Mouse (Mus musculus) ES-Bruce4 (cell line): ENCODE measurements around the gene Mapk6. TPM values are rescaled to one million over a fixed set of nuclear protein-coding genes. Genes with fewer than 3 reads are reported as not detected.
"Not testable (repeated sequence)": the region's sequence is repeated elsewhere in the genome, so short reads cannot be mapped to it uniquely, and the experiment has no call there.

Experiments used
- H3K27ac ChIP-seq: 2 replicates; pipeline ENCODE4 v1.5.1; 2012; ENCODE audit warnings: low read length, inconsistent platforms; ENCODE audit not compliant: insufficient read depth
- H3K27me3 ChIP-seq: 2 replicates; pipeline ENCODE4 v1.6.1; 2012; ENCODE audit warnings: mild to moderate bottlenecking, low read length, inconsistent platforms; ENCODE audit not compliant: control insufficient read depth, poor library complexity, insufficient read depth, severe bottlenecking
- H3K36me3 ChIP-seq: 2 replicates; pipeline ENCODE4 v1.6.1; 2012; ENCODE audit warnings: inconsistent platforms, mild to moderate bottlenecking, low read length, moderate library complexity; ENCODE audit not compliant: control insufficient read depth, poor library complexity, insufficient read depth, severe bottlenecking
- H3K4me1 ChIP-seq: one replicate; pipeline ENCODE4 v1.8.1; 2011; ENCODE audit warnings: low read length; ENCODE audit not compliant: control insufficient read depth, insufficient read depth
- H3K4me3 ChIP-seq: 2 replicates; pipeline ENCODE4 v1.5.1; 2011; ENCODE audit warnings: low read depth, mild to moderate bottlenecking, low read length
- H3K9ac ChIP-seq: 2 replicates; pipeline ENCODE4 v1.6.1; 2012; ENCODE audit warnings: low read depth, mild to moderate bottlenecking, inconsistent platforms; ENCODE audit not compliant: poor library complexity, severe bottlenecking
- H3K9me3 ChIP-seq: replicated peaks from 2 replicates; pipeline ENCODE4 v1.6.1; 2012; ENCODE audit warnings: mild to moderate bottlenecking, low read length, inconsistent platforms; ENCODE audit not compliant: control insufficient read depth, poor library complexity, insufficient read depth, severe bottlenecking
- CTCF ChIP-seq: IDR thresholded peaks from one replicate; pipeline ENCODE4 v1.8.1; 2011; ENCODE audit warnings: low read depth, low read length
- EP300 ChIP-seq: IDR thresholded peaks from 2 replicates; pipeline ENCODE4 v1.6.1; 2011; ENCODE audit warnings: low read depth, low read length; ENCODE audit not compliant: insufficient read depth
- POLR2A ChIP-seq: IDR thresholded peaks from one replicate; pipeline ENCODE4 v1.8.1; 2011; ENCODE audit warnings: low read length; ENCODE audit not compliant: insufficient read depth
- polyA plus RNA-seq: library from polyadenylated mRNA; stranded (reverse); fragments of >200 nt; gene quantifications from 2 replicates; pipeline ENCODE4 v1.2.4, GENCODE M21; 2011; ENCODE audit warnings: low read depth; ENCODE audit not compliant: missing spikeins, insufficient read depth, insufficient read length

Mapk6 gene
- polyA plus RNA-seq, 1 experiment: 147 TPM

- TF ChIP-seq POLR2A (no peak), EP300 (peak; percentile 97)
- no peak overlapping the region for H3K9ac ChIP-seq
- no peaks in the 10 kb centered on the region for H3K9me3 ChIP-seq
- H3K4me1 ChIP-seq: peaks cover 8% of the 10 kb centered on the region
- H3K27me3 ChIP-seq: no peaks in the 10 kb centered on the region
- H3K27ac ChIP-seq: peak overlapping the region; percentile 86
- H3K36me3 ChIP-seq: no peaks in the 10 kb centered on the region
- H3K4me3 ChIP-seq: no peak overlapping the region
Observed at GRCm38 (mm10) chr9:75376428-75376827, 33.4 kb downstream of the Mapk6 start.

GRCm38 (mm10) chr9:75375606-75376005, 34.2 kb downstream of the Mapk6 start:
- H3K4me3 ChIP-seq: no peak overlapping the region
- TF ChIP-seq POLR2A (no peak), CTCF (no peak), EP300 (no peak)

GRCm38 (mm10) chr9:75368779-75369178, 41.0 kb downstream of the Mapk6 start:
- TF ChIP-seq CTCF (no peak), POLR2A (no peak), EP300 (no peak)
- H3K36me3 ChIP-seq: no peaks in the 10 kb centered on the region
- H3K27me3 ChIP-seq: no peaks in the 10 kb centered on the region
- peaks cover 6% of the 10 kb centered on the region for H3K4me1 ChIP-seq
- H3K9me3 ChIP-seq: no peaks in the 10 kb centered on the region
- no peak overlapping the region for H3K4me3 ChIP-seq
- H3K9ac ChIP-seq: no peak overlapping the region
- H3K27ac ChIP-seq: no peak overlapping the region

More at GRCm38 (mm10) chr9:75375606-75376005, 34.2 kb downstream of the Mapk6 start:
- no peaks in the 10 kb centered on the region for H3K9me3 ChIP-seq
- no peaks in the 10 kb centered on the region for H3K27me3 ChIP-seq
- no peak overlapping the region for H3K27ac ChIP-seq
- no peaks in the 10 kb centered on the region for H3K36me3 ChIP-seq
- H3K4me1 ChIP-seq: peaks cover 8% of the 10 kb centered on the region
- no peak overlapping the region for H3K9ac ChIP-seq

- no peak overlapping the region for H3K4me3 ChIP-seq
- no peaks in the 10 kb centered on the region for H3K9me3 ChIP-seq
- H3K27me3 ChIP-seq: no peaks in the 10 kb centered on the region
- TF ChIP-seq CTCF (no peak), POLR2A (no peak), EP300 (no peak)
- peaks cover 10% of the 10 kb centered on the region for H3K4me1 ChIP-seq
- H3K27ac ChIP-seq: 0 out of 2 replicates have a peak overlapping the region, but pooled peaks have one; percentile 8
- H3K36me3 ChIP-seq: no peaks in the 10 kb centered on the region
- no peak overlapping the region for H3K9ac ChIP-seq
Observed at GRCm38 (mm10) chr9:75366191-75366590, 43.6 kb downstream of the Mapk6 start.

GRCm38 (mm10) chr9:75365195-75365594, 44.6 kb downstream of the Mapk6 start:
- no peaks in the 10 kb centered on the region for H3K27me3 ChIP-seq
- H3K36me3 ChIP-seq: no peaks in the 10 kb centered on the region
- H3K27ac ChIP-seq: no peak overlapping the region
- no peak overlapping the region for H3K9ac ChIP-seq
- peaks cover 10% of the 10 kb centered on the region for H3K4me1 ChIP-seq
- TF ChIP-seq EP300 (no peak), POLR2A (no peak), CTCF (no peak)
- H3K4me3 ChIP-seq: no peak overlapping the region
- H3K9me3 ChIP-seq: no peaks in the 10 kb centered on the region

GRCm38 (mm10) chr9:75363702-75364101, 46.1 kb downstream of the Mapk6 start:
- H3K9ac ChIP-seq, H3K9me3 ChIP-seq, H3K27me3 ChIP-seq, H3K4me3 ChIP-seq, H3K36me3 ChIP-seq: not testable (repeated sequence)
- peak overlapping the region; percentile 48 for H3K27ac ChIP-seq
- peaks cover 10% of the 10 kb centered on the region for H3K4me1 ChIP-seq
